Mouse (Mus musculus) embryonic facial prominence, embryonic 11.5 days (tissue): Measurements from ENCODE around the gene Rsrc2. TPM values are rescaled to one million over a fixed set of nuclear protein-coding genes. Genes with fewer than 3 reads are reported as not detected.
"Not testable (repeated sequence)": the region's sequence is repeated elsewhere in the genome, so short reads cannot be mapped to it uniquely, and the experiment has no call there.

Source experiments
- ATAC-seq: fragments of 200-750 bp; cut with Nextera tagmentation; replicated peaks from 2 replicates; pipeline ENCODE4 v1.8.0; 2017; ENCODE audit warnings: low read depth; ENCODE audit not compliant: insufficient number of reproducible peaks, low FRiP score, low TSS enrichment
- DNase-seq: peaks from one replicate; pipeline ENCODE4 v3.0.0-alpha.2; 2015; ENCODE audit warnings: low spot score
- H3K27ac ChIP-seq: fragments of 300-500 bp; sonication (generic); replicated peaks from 2 replicates; pipeline ENCODE4 v1.5.1; 2014; ENCODE audit warnings: mild to moderate bottlenecking, low read depth, low read length, control low read depth
- H3K27me3 ChIP-seq: fragments of 300-500 bp; sonication (generic); 2 replicates; pipeline ENCODE4 v1.6.1; 2014; ENCODE audit warnings: mild to moderate bottlenecking, low read length, moderate library complexity, mixed read lengths; ENCODE audit not compliant: control insufficient read depth, insufficient read depth
- H3K36me3 ChIP-seq: fragments of 300-500 bp; sonication (generic); replicated peaks from 2 replicates; pipeline ENCODE4 v1.6.1; 2014; ENCODE audit warnings: low read depth, mild to moderate bottlenecking, low read length, moderate library complexity, mixed read lengths; ENCODE audit not compliant: control insufficient read depth, insufficient read depth
- H3K4me1 ChIP-seq: fragments of 300-500 bp; sonication (generic); 2 replicates; pipeline ENCODE4 v1.6.1; 2014; ENCODE audit warnings: low read length, mixed read lengths; ENCODE audit not compliant: control insufficient read depth, insufficient read depth
- H3K4me2 ChIP-seq: fragments of 300-500 bp; sonication (generic); 2 replicates; pipeline ENCODE4 v1.6.1; 2014; ENCODE audit warnings: low read depth, mild to moderate bottlenecking, control low read depth, low read length, moderate library complexity
- H3K4me3 ChIP-seq: fragments of 300-500 bp; sonication (generic); 2 replicates; pipeline ENCODE4 v1.5.1; 2014; ENCODE audit warnings: low read depth, low read length, control low read depth
- H3K9ac ChIP-seq: fragments of 300-500 bp; sonication (generic); replicated peaks from 2 replicates; pipeline ENCODE4 v1.6.1; 2014; ENCODE audit warnings: mild to moderate bottlenecking, control low read depth, low read length
- H3K9me3 ChIP-seq: fragments of 300-500 bp; sonication (generic); replicated peaks from 2 replicates; pipeline ENCODE4 v1.6.1; 2016; ENCODE audit warnings: mild to moderate bottlenecking, low read length, inconsistent platforms, mixed read lengths; ENCODE audit not compliant: control insufficient read depth
- WGBS: fragments of 180-500 bp; shearing (Covaris S2); extraction: QIAGEN DNeasy Blood & Tissue Kit; methylation state at CpG from one replicate; pipeline ENCODE4 v1.1.7; 2014; 5-methylcytosine and 5-hydroxymethylcytosine counted together
- polyA plus RNA-seq: library from polyadenylated mRNA; unstranded; fragments of >200 nt; fragmentation: Nextera tagmentation; extraction: Ambion mirVana; gene quantifications from 2 replicates; pipeline ENCODE4 v1.2.1, GENCODE M21; 2014

The Rsrc2 gene
- polyA plus RNA-seq, 1 experiment from 2014 or later = 176 TPM

DNA sequence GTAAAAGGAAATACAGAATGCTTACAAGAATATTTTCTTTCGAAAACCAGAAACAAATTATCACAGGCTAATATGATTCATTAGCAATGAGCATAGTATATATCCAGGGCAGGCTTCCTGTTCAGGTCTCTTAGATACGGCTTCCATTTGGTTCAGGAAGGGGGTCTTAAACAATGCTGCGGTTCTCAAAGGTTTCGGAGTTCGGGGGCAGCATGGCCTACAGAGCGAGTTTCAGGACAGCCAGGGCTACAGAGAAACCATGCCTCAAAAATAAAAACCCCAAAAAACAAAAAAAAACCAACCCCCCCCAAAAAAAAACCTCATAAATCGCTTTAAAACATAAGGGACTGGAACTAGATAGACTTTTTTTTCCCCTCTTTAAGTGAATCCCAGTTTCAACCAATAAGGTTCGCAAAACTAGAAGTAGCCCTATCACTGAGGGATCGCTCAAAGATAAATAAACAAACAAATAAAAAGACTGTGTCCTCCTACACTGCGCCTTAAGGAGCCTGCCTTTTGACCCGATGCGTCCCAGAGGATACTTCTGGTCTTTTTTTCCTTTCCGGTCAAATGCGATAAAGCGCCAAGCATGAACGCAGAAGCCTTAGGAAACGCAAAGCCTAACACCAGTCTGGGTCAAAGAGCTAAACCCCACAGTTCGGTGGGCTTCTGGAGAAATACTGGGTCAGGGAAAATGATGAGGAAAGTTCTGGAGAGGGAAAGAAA lies 712 bp downstream of the Rsrc2 start:
- Histone ChIP-seq H3K4me2 (peak overlapping the region; percentile 56), H3K4me1 (no peaks in the 10 kb centered on the region), H3K9ac (peak overlapping the region; percentile 84), H3K27me3 (no peaks in the 10 kb centered on the region), H3K27ac (peak overlapping the region; percentile 95), H3K36me3 (peaks cover 3% of the 10 kb centered on the region; the same call in 1 of the 2 replicates), H3K4me3 (peak overlapping the region; percentile 75), H3K9me3 (no peaks in the 10 kb centered on the region)
- DNase-seq (peak; percentile 35), ATAC-seq (no peak)
- WGBS = under 1% methylated on average over 18 of the region's 18 CpGs

GRCm38 (mm10) chr5:123747604-123748003 lies 1.6 kb downstream of the Rsrc2 start:
- H3K36me3 ChIP-seq = peaks cover 3% of the 10 kb centered on the region; the same call in 1 of the 2 replicates
- no peak overlapping the region for H3K27ac ChIP-seq
- H3K9me3 ChIP-seq = no peaks in the 10 kb centered on the region

DNA sequence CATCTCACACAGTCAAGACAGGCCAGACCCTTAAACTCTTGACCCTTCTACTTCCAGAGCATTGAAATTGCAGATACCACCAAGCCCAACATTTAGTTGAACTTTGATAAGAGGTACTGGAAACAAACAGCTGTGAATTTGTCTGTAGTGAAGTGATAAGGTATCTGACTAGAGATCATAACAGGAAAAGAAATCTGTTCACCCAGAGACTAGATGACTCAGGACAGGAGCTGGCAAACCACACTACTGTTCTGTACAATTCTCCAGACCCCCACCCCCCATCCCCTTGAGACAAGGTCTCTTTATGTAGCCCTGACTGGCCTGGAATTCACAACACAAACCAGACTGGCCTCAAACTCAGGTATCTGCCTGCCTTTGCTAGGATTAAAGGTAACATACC lies 3.0 kb downstream of the Rsrc2 start:
- ATAC-seq (no peak), DNase-seq (no peak)
- H3K36me3 ChIP-seq = peaks cover 3% of the 10 kb centered on the region; the same call in 1 of the 2 replicates
- no peak overlapping the region for H3K4me3 ChIP-seq
- H3K4me1 ChIP-seq = no peaks in the 10 kb centered on the region
- H3K9ac ChIP-seq = no peak overlapping the region
- H3K27ac ChIP-seq = no peak overlapping the region
- no peak overlapping the region; the same call in 1 of the 2 replicates for H3K4me2 ChIP-seq
- no peaks in the 10 kb centered on the region for H3K9me3 ChIP-seq
- no peaks in the 10 kb centered on the region for H3K27me3 ChIP-seq

More at GRCm38 (mm10) chr5:123747604-123748003, 1.6 kb downstream of the Rsrc2 start:
- no peaks in the 10 kb centered on the region for H3K27me3 ChIP-seq
- no peaks in the 10 kb centered on the region for H3K4me1 ChIP-seq
- 31% methylated on average over 7 of the region's 7 CpGs for WGBS
- DNase-seq = no peak
- peak overlapping the region; percentile 56 for H3K4me2 ChIP-seq
- peak overlapping the region; percentile 75 for H3K4me3 ChIP-seq
- 0 out of 2 replicates have a peak overlapping the region, but pooled peaks have one; percentile 32 for H3K9ac ChIP-seq
- ATAC-seq = no peak

- WGBS = 88% methylated on average over 2 of the region's 2 CpGs
Measured at GRCm38 (mm10) chr5:123744358-123744757, 4.9 kb downstream of the Rsrc2 start.

DNA sequence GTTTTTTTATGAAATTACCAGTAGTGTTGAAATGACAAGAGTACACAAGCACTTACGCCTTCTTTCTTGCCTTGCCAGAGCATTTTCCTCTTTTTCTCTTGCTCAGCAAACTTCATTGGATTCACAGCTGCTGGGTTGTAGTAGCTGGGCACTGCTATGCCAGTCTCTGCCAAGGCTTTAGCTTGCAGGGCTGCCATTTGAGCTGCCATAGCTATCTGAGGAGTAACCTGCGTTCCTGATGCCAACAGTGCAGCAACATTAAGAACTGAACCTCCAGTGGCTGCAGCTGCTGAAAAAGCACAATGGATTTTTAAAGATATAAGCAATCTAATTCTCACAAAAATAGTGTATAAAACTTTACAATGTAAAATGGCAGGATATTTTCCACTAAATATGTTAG lies 18.2 kb downstream of the Rsrc2 start:
- no peak for ATAC-seq
- H3K36me3 ChIP-seq = peaks cover 24% of the 10 kb centered on the region
- H3K4me3 ChIP-seq = no peak overlapping the region
- H3K27ac ChIP-seq = no peak overlapping the region
- H3K9me3 ChIP-seq = no peaks in the 10 kb centered on the region
- H3K27me3 ChIP-seq = no peaks in the 10 kb centered on the region
- no peaks in the 10 kb centered on the region for H3K4me1 ChIP-seq
- no peak overlapping the region for H3K4me2 ChIP-seq
- DNase-seq = no peak
- H3K9ac ChIP-seq = no peak overlapping the region
- WGBS = 91% methylated on average over 2 of the region's 2 CpGs

More at GRCm38 (mm10) chr5:123744358-123744757, 4.9 kb downstream of the Rsrc2 start:
- ATAC-seq = no peak
- no peaks in the 10 kb centered on the region for H3K9me3 ChIP-seq
- no peaks in the 10 kb centered on the region for H3K4me1 ChIP-seq
- H3K4me2 ChIP-seq = no peak overlapping the region
- H3K36me3 ChIP-seq = peaks cover 3% of the 10 kb centered on the region; the same call in 1 of the 2 replicates
- DNase-seq = no peak
- H3K9ac ChIP-seq = no peak overlapping the region
- H3K27me3 ChIP-seq = no peaks in the 10 kb centered on the region
- H3K4me3 ChIP-seq = no peak overlapping the region
- H3K27ac ChIP-seq = no peak overlapping the region

GRCm38 (mm10) chr5:123723816-123724215 lies 25.4 kb downstream of the Rsrc2 start:
- not testable (repeated sequence) for H3K4me3 ChIP-seq, DNase-seq, H3K27me3 ChIP-seq, H3K27ac ChIP-seq, ATAC-seq, H3K9me3 ChIP-seq, H3K4me1 ChIP-seq, H3K9ac ChIP-seq, H3K4me2 ChIP-seq, H3K36me3 ChIP-seq
- WGBS = 91% methylated on average over 7 of the region's 7 CpGs

- Histone ChIP-seq H3K9ac (peak within 1 kb of the TSS; percentile 86), H3K4me3 (peak within 1 kb of the TSS; percentile 82), H3K4me2 (peak within 1 kb of the TSS; percentile 48), H3K9me3 (no peaks in the 10 kb centered on the region), H3K27me3 (no peaks in the 10 kb centered on the region), H3K4me1 (no peaks in the 10 kb centered on the region; the same call in 1 of the 2 replicates), H3K36me3 (no peaks in the 10 kb centered on the region; the same call in none of the 2 replicates), H3K27ac (peak within 1 kb of the TSS; percentile 71)
- peak; percentile 99 for ATAC-seq
- WGBS = 0% methylated on average over 80 of the region's 83 CpGs
- peak; percentile 99 for DNase-seq
Measured at GRCm38 (mm10) chr5:123720328-123721311, 28.6 kb downstream of the Rsrc2 start, which contains the start of gene Zcchc8. Gene Zcchc8, minus strand, starts transcription at chr5:123721100.
